Mouse (Mus musculus) limb, embryonic 11.5 days (tissue): Measurements from ENCODE around the gene Etfdh. TPM values are rescaled to one million over a fixed set of nuclear protein-coding genes. Genes with fewer than 3 reads are reported as not detected.
"Not testable (repeated sequence)": the region's sequence is repeated elsewhere in the genome, so short reads cannot be mapped to it uniquely, and the experiment has no call there.

Experiments used
- ATAC-seq: fragments of 200-750 bp; cut with Nextera tagmentation; 2 replicates; pipeline ENCODE4 v1.8.0; 2017; ENCODE audit warnings: low read depth; ENCODE audit not compliant: insufficient number of reproducible peaks, low FRiP score, low TSS enrichment
- DNase-seq: peaks from one replicate; pipeline ENCODE4 v3.0.0-alpha.2; 2015; ENCODE audit warnings: low spot score
- H3K27ac ChIP-seq: fragments of 300-500 bp; sonication (generic); replicated peaks from 2 replicates; pipeline ENCODE4 v1.5.1; 2014; ENCODE audit warnings: low read depth, mild to moderate bottlenecking, low read length
- H3K27me3 ChIP-seq: fragments of 300-500 bp; sonication (generic); 2 replicates; pipeline ENCODE4 v1.6.1; 2014; ENCODE audit warnings: mild to moderate bottlenecking, low read length, mixed read lengths; ENCODE audit not compliant: control insufficient read depth, insufficient read depth
- H3K36me3 ChIP-seq: fragments of 300-500 bp; sonication (generic); 2 replicates; pipeline ENCODE4 v1.6.1; 2014; ENCODE audit warnings: mild to moderate bottlenecking, low read length, moderate library complexity, mixed read lengths; ENCODE audit not compliant: control insufficient read depth, insufficient read depth
- H3K4me1 ChIP-seq: fragments of 300-500 bp; sonication (generic); 2 replicates; pipeline ENCODE4 v1.6.1; 2014; ENCODE audit warnings: low read length, mixed read lengths; ENCODE audit not compliant: control insufficient read depth, insufficient read depth
- H3K4me2 ChIP-seq: fragments of 300-500 bp; sonication (generic); 2 replicates; pipeline ENCODE4 v1.6.1; 2014; ENCODE audit warnings: low read depth, mild to moderate bottlenecking, moderate library complexity; ENCODE audit not compliant: severe bottlenecking
- H3K4me3 ChIP-seq: fragments of 300-500 bp; sonication (generic); 2 replicates; pipeline ENCODE4 v1.5.1; 2014; ENCODE audit warnings: low read depth, low read length
- H3K9ac ChIP-seq: fragments of 300-500 bp; sonication (generic); 2 replicates; pipeline ENCODE4 v1.6.1; 2014; ENCODE audit warnings: mild to moderate bottlenecking, low read length
- H3K9me3 ChIP-seq: fragments of 300-500 bp; sonication (generic); 2 replicates; pipeline ENCODE4 v1.6.1; 2016; ENCODE audit warnings: low read length; ENCODE audit not compliant: control insufficient read depth
- WGBS: fragments of 180-500 bp; shearing (Covaris S2); extraction: QIAGEN DNeasy Blood & Tissue Kit; methylation state at CpG from one replicate; pipeline ENCODE4 v1.1.7; 2014; 5-methylcytosine and 5-hydroxymethylcytosine counted together
- polyA plus RNA-seq: library from polyadenylated mRNA; unstranded; fragments of >200 nt; fragmentation: Nextera tagmentation; extraction: Ambion mirVana; gene quantifications from 2 replicates; pipeline ENCODE4 v1.2.1, GENCODE M21; 2014

Gene Etfdh
- polyA plus RNA-seq, 1 experiment from 2014 or later = 46.6 TPM

DNA sequence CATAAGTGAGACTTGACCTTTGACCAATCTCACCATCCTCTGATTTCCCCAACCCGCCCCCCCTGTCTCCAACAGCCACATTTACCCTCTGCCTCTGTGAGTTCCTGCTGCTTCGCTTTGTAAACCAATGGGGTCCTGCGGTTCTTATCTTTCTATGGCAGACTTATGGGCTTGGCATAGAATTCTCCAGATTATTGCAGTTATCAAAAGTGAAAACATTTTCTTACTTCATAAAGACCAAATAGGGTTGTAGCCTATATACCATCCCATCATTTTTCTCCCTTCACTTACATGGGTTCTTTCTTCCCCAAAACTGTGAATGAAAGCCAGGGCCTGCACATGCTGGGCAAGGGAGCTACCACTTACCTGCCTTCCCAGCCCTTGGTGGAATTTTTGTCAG is 55.0 kb downstream of the Etfdh start:
- H3K36me3 ChIP-seq = no peaks in the 10 kb centered on the region
- H3K9ac ChIP-seq = no peak overlapping the region
- H3K9me3 ChIP-seq = no peaks in the 10 kb centered on the region
- ATAC-seq (no peak), DNase-seq (no peak)
- H3K4me1 ChIP-seq = 0 out of 2 replicates have a peak, but pooled peaks cover 3% of the 10 kb centered on the region
- H3K4me3 ChIP-seq = no peak overlapping the region
- no peaks in the 10 kb centered on the region for H3K27me3 ChIP-seq
- 84% methylated on average over 3 of the region's 3 CpGs for WGBS
- H3K4me2 ChIP-seq = no peak overlapping the region
- H3K27ac ChIP-seq = no peak overlapping the region

DNA sequence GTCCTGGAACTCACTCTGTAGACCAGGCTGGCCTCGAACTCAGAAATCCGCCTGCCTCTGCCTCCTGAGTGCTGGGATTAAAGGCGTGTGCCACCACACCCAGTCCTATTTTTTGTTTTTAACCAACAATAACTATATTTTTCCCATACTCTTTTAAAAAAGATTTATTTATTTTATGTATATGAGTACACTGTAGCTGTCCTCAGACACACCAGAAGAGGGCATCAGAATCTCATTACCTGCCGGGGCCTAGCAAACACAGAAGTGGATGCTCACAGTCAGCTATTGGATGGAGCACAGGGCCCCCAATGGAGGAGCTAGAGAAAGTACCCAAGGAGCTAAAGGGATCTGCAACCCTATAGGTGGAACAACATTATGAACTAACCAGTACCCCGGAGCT is 55.9 kb downstream of the Etfdh start:
- not testable (repeated sequence) for H3K4me1 ChIP-seq, H3K4me2 ChIP-seq, H3K9ac ChIP-seq, H3K9me3 ChIP-seq, ATAC-seq, H3K27me3 ChIP-seq, H3K36me3 ChIP-seq, H3K27ac ChIP-seq, H3K4me3 ChIP-seq, DNase-seq
- WGBS = 98% methylated on average over 5 of the region's 5 CpGs

DNA sequence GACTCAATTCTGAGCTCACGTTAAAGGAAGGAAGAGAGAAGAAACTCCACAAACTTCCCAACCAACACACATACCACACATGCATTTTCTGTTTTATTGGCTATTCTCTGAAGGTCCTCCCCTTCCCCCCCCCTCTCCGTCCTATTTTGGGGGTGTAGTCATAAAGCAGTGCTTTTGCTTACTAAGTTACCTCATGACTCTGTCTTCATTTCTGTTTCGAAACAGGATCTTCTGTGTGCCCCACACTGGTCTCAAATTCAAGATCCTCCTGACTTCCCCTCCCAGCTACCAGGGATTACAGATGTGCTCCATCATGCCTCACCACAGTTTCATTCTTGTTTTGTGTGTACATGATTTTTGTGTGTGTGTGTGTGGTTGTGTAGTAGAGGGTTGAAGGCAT is 56.9 kb downstream of the Etfdh start:
- Histone ChIP-seq H3K27me3 (no peaks in the 10 kb centered on the region), H3K27ac (no peak overlapping the region)

DNA sequence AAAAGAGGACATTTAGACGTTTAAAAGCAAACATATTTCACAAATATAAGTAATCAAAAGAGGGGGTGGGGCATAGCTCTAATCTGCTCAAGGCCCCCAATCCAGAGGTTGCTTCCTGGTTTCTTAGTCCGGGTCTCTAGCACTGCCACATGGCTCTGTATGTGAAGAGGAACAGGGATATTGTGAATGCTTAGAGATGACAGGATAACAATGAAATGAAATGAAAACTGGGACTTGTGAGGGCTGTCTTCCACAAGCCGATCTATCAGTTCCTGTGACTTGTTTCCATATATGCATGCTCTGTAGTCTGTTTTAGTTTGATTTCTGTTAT is 60.0 kb downstream of the Etfdh start:
- DNase-seq (no peak), ATAC-seq (no peak)
- 86% methylated on average over 3 of the region's 3 CpGs for WGBS
- no peak overlapping the region for H3K27ac ChIP-seq
- H3K9me3 ChIP-seq = no peaks in the 10 kb centered on the region
- no peaks in the 10 kb centered on the region for H3K36me3 ChIP-seq
- H3K4me2 ChIP-seq = no peak overlapping the region
- no peak overlapping the region for H3K4me3 ChIP-seq
- peaks cover 6% of the 10 kb centered on the region for H3K4me1 ChIP-seq
- H3K9ac ChIP-seq = no peak overlapping the region
- no peaks in the 10 kb centered on the region for H3K27me3 ChIP-seq

More for the DNA sequence above, 56.9 kb downstream of the Etfdh start:
- Histone ChIP-seq H3K9me3 (no peaks in the 10 kb centered on the region), H3K4me3 (no peak overlapping the region), H3K4me1 (0 out of 2 replicates have a peak, but pooled peaks cover 3% of the 10 kb centered on the region), H3K4me2 (no peak overlapping the region), H3K36me3 (no peaks in the 10 kb centered on the region), H3K9ac (no peak overlapping the region)
- 67% methylated on average over 3 of the region's 3 CpGs for WGBS
- DNase-seq = no peak
- no peak for ATAC-seq

DNA sequence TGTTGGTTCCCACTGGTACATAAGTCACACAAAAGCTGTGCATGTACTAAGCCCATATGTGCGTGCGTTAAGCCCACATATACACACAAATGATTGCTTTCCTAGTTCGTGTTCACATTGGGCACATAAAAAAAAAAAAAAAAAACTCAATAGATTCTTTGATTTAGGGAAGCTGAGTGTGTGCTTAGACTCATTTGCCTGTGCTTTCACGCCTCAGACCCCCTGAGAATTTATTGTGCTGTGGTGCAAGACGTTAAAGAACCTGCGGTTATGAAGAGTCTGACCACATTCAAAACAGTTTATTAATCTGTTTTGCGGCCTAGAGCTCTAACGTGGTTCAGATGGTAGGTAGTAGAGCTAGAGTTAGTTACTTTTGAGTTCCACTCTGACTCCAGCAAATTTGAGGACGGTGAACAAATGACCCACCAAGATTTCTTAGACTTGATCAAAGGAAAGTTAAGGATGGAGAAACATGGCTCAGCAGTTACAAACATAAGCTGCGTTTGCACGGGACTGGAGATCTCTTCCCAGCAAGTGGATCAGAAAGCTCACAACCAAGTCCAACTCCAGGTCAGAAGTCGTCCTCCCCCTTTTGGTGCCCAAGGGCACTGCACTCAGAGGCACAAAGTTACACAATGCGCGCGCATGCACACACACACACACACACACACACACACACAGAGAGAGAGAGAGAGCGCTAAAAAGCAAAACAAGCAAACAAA is 60.5 kb downstream of the Etfdh start:
- Histone ChIP-seq H3K4me1 (peaks cover 6% of the 10 kb centered on the region), H3K4me2 (peak overlapping the region; percentile 74; the same call in 1 of the 2 replicates), H3K27me3 (no peaks in the 10 kb centered on the region), H3K4me3 (peak overlapping the region; percentile 73; the same call in 1 of the 2 replicates), H3K27ac (no peak overlapping the region), H3K9ac (no peak overlapping the region), H3K36me3 (no peaks in the 10 kb centered on the region), H3K9me3 (no peaks in the 10 kb centered on the region)
- 83% methylated on average over 16 of the region's 16 CpGs for WGBS
- DNase-seq (no peak), ATAC-seq (no peak)

DNA sequence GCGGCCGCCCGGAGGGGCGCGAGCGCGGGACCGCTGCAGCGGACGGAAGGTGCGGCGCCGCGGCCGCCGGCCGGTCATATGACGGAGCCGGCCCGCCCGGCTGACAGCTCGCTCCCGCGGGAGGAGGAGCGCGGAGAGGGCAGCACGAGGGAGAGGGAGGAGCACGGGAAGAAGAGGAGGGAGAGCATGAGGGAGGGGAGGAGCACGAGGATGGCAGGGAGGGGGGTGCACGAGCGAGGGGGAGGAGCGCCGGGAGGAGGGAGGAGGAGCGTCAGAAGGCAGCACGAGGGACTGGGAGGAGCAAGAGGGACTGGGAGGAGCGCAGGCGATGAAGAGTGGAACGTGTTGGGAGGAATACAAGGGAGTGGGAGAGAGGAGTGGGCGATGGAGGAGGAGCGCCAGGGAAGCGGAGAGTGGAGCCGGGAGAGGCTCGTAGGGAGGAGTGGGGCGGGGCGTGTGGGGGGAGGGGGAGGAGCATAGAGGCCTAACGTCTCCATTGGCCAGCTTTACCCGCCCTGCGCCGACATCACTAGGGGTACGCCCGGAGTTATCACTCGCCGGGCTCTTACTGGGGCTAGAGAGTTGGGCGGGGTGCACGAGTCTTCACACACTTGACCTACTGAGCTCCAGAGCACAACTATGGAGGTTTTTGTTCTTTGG is 61.5 kb downstream of the Etfdh start, which contains the start of gene Fnip2:
Fnip2 (minus strand) TSS at position 94 of the 660 bp plus-strand sequence.
- no peaks in the 10 kb centered on the region for H3K36me3 ChIP-seq
- no peaks in the 10 kb centered on the region for H3K27me3 ChIP-seq
- peak within 1 kb of the TSS; percentile 77 for H3K9ac ChIP-seq
- WGBS = under 1% methylated on average over 46 of the region's 55 CpGs
- H3K4me1 ChIP-seq = peaks cover 6% of the 10 kb centered on the region
- ATAC-seq (peak; percentile 97), DNase-seq (peak; percentile 91)
- no peaks in the 10 kb centered on the region for H3K9me3 ChIP-seq
- peak within 1 kb of the TSS; percentile 74 for H3K4me2 ChIP-seq
- H3K27ac ChIP-seq = peak within 1 kb of the TSS; percentile 47; the same call in 1 of the 2 replicates
- peak within 1 kb of the TSS; percentile 73 for H3K4me3 ChIP-seq

DNA sequence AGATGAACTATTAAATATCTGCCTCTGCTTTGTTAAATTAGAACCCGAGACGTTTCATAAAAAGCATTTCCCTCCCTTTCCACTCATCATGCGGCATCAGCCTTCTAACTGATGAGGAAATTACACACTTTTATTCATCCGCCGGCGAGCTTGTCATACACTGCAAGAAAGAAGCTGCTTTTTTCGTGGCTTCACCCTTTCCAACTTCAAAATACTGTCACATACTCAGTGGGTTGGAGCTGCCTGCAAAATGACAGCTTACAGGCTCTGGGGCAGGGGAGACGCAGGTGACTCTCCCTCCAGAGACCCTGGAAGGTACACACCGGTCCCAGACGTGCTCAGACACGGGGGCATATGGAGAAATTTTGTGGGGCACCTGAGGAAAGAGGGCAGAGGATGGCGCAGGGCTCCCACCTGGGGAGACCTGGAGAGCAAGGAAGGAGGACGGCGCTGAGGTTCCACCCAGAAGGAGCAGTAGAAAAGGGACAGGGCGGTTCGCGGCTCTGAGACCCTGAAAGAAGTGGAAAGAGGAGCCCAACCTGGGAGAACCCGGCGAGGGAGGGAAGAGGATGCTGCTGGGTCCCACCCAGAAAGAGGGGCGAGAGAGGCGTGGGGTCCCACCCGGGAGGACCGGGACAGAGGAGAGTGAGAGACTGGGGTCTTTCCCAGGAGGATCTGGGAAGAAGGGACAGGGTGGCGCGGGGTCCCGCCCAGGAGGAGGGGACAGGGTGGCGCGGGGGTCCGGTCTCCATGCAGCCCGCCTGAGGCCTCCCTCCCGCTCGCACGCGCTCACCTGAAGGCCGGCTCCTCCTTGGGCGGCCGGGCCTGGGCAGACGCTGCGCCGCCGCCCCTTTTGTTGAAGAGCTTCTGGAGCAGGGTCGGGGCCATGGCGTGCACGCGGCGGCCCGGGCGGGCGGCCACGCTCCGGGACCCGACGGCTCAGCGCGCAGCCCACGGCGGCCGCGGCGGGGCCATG is 62.3 kb downstream of the Etfdh start:
- ATAC-seq = peak; percentile 63
- peak; percentile 68 for DNase-seq
- H3K9ac ChIP-seq = peak overlapping the region; percentile 77
- H3K4me1 ChIP-seq = peaks cover 6% of the 10 kb centered on the region
- H3K27me3 ChIP-seq = no peaks in the 10 kb centered on the region
- H3K9me3 ChIP-seq = no peaks in the 10 kb centered on the region
- H3K27ac ChIP-seq = peak overlapping the region; percentile 47; the same call in 1 of the 2 replicates
- no peaks in the 10 kb centered on the region for H3K36me3 ChIP-seq
- H3K4me2 ChIP-seq = peak overlapping the region; percentile 74
- peak overlapping the region; percentile 73 for H3K4me3 ChIP-seq
- 4% methylated on average over 55 of the region's 60 CpGs for WGBS
